Mouse (Mus musculus): ENCODE measurements at regions not wholly inside any gene's neighbourhood (a gene's known extent, or its start where the extent isn't known, plus 50 kb on each side); places are given as distances from the start of the nearest gene placed in this dataset.

DNA sequence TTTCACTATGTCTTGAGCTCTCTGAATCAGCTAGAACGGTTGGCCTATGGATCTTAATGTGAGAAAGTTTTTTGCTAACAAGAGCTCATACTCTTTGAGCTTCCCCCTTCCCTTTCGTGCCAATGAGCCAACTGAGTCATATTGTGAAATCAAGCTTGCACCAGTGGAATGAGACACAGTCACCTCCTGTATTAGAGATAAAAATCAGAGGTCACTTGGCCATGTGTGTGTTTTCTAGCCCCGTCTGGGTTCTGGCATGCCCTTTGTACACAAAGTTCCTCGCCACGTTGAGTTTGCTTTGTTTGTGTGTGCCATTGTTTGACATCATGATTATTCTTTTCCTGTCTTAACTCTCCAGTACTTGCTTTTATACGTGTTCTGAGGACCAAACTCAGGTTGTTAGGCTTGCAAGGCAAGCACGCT lies 114.1 kb upstream of the Tbl1xr1 start:
- no peak for DNase-seq (ENCODE audit: low read depth)

DNA sequence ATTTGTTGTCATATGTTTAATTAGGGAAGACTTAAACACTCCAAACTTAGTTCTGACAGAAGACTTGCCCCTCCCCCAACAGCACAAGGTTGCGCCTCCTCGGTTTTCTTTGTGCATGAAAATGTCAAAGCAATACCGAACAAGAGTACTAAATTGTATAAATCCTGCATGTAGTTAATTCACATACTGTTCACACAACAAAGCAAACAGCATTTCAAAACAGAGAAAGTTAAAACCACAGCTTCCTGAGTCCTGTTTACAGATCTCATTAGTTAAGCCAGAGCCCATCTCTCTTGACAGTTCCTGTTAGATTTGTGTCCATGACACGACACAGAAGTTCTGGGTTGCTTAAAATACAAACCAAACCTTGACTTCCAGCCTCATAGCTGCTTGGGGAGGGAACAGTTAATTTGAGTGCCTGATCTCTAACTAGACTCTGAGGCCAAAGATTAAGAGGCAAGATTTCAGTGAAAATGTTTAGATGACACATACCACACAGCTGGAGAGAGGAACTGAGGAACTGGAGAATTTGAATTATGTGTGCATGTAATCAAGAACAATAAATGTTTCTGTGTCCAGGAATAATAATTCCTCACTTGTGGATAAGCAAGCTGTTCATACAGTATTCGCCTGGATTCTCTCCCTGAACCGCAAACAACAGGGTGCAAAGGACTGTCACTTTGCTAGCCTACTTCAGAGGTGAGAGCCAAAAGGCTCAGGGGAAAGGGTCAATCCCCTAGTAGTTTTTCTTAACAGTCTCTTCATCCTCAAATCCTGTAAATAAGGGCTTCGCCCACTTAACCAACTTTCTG lies 113.3 kb upstream of the Tbl1xr1 start:
- no peak for DNase-seq (ENCODE audit: low read depth)

- DNase-seq (ENCODE audit: low read depth), result no peak
Observed at GRCm38 (mm10) chr3:21963733-21964351, 112.6 kb upstream of the Tbl1xr1 start.

GRCm38 (mm10) chr3:21964438-21964837 lies 112.0 kb upstream of the Tbl1xr1 start:
- no peak for DNase-seq (ENCODE audit: low read depth)

- no peak for DNase-seq (ENCODE audit: low read depth)
Observed at GRCm38 (mm10) chr3:21965556-21965955, 110.9 kb upstream of the Tbl1xr1 start.

DNA sequence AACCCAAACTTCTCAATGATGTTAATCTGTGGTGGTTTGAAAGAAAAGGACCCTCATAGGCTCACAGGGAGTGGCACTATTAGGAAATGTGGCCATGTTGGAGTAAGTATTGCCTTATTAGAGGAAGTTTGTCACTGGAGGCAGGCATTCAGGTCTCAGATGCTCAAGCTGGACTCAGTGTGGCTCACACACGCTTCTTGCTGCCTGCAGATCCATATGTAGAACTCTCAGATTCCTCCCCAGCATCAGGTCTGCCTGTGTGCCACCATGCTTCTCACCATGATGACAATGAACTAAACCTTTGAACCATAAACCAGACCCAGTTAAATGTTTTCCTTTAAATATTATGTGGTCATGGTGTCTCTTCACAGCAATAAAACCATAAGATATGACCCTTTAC lies 104.7 kb upstream of the Tbl1xr1 start:
- no peak for DNase-seq (ENCODE audit: low read depth)

- no peak for DNase-seq (ENCODE audit: low read depth)
Observed at GRCm38 (mm10) chr3:21973153-21973552, 103.3 kb upstream of the Tbl1xr1 start.

DNA sequence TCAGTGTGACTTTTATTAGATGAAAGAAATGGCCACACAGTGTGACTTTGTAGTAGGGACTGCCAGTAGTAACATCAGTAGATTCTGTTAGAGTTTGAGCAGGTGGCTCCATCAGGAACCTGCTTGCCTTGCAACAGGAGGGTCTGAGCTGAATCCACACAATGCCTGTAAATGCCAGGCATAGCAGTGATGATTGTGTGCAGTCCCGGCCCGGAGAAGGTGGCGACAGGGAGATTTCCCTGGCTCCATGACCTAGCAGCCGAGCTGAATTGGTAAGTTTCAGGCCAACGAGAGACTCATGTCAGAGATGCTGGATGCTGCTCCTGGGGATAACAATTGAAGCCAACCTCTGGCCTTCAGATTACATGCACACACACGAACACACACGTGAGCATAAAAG lies 102.8 kb upstream of the Tbl1xr1 start:
- DNase-seq (ENCODE audit: low read depth), result no peak

GRCm38 (mm10) chr3:21974766-21975165 lies 101.7 kb upstream of the Tbl1xr1 start:
- no peak for DNase-seq (ENCODE audit: low read depth)

DNA sequence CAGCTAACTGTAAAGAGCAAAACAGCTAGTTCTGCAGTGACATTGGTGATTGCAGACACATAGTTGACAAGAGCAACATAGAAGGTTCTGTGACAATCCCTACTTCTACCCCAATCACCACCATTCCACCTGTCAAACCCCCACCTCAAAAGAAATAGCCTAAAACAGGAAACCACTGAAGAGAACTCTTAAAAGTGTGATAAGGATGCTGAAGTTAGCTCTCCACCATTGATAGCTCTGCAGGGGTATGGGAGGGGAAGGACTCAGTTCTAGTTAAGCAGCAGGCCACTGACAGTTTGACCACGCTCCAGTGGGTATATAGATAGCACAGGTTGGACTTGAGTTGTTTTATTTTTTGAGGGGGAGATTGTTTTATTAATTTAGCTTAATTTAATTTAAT lies 98.7 kb upstream of the Tbl1xr1 start:
- no peak for DNase-seq (ENCODE audit: low read depth)

DNA sequence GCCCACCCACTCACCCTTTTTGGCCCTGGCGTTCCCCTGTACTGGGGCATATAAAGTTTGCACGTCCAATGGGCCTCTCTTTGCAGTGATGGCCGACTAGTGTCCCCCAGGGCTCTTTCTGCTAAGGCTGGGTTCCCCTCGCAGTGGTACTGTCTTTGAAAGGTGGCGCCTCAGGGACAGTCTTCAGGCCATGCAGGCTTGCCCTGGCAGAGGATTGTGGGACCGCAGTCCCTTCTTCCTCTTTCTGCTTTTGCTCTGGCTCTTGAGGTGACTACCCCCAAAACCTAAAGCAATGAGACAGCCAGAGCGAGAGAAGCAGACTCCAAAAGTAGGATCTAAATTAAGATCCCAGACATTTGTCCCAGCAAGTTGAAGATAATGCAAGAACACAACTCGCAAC lies 93.5 kb upstream of the Tbl1xr1 start:
- no peak for DNase-seq (ENCODE audit: low read depth)

GRCm38 (mm10) chr3:21983993-21984725 lies 92.3 kb upstream of the Tbl1xr1 start:
- DNase-seq (ENCODE audit: low read depth), result no peak

DNA sequence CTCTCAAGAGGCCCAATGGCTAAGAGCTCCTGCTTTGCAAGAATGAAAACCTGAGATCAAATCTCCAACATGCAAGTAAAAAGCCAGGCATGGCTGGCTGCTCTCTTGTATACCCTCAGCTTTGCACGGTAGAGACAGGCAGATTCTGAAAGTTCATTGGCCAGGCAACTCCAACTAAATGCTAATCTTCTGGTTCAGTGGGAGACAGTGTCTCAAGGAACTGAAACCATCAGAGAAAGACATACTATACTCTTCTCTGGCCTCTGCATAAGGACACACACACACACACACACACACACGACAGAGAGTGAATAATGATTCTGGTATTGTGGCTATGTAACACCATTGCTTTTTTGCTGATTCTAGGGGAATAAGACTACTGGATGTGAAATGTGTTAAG lies 91.6 kb upstream of the Tbl1xr1 start:
- no peak for DNase-seq (ENCODE audit: low read depth)

- DNase-seq (ENCODE audit: low read depth), result no peak
Observed at GRCm38 (mm10) chr3:21986164-21986892, 90.1 kb upstream of the Tbl1xr1 start.

DNA sequence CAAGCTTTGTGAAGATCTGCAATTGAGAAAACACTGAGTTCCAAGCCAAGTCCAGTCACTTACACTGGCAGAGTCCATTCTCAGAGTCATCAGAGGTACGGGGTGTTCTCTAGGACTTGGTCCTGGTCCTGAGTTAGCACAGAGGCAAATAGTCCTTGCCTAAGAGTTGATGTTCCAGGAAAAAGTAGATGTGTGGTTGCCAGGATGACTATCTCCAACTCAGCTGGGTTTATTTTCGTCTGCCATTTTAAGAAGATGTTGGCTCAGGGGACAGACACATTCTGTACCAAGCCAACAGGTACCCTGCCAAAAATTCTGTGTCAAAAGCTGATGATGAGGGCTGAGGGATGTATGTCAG lies 89.6 kb upstream of the Tbl1xr1 start:
- DNase-seq (ENCODE audit: low read depth), result no peak

DNA sequence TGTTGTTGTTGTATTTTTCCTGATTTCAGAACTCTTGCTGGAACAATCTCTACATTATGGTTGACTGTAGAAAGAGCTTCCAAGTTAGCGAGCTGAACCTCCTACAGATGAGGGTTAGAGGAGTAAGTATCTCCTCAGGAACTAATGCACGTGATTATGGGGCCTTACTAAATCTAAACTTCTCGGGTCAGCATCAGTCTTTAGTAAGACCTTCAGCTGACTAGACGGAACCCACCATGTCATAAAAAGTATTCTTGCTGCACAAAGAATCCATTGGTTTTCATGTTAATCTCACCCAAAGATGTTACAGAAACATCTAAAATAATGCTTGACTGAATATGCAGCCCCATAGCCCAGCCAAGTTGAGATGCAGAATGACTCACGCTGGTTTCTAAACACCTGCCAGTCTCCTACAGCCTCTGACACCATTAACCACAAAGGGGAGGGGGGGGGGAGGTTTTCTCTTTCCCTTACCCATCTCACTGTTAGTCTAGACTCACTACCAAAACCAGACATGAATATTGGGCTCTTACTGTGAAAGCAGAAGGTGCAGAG lies 88.9 kb upstream of the Tbl1xr1 start:
- peak; percentile 73 for DNase-seq (ENCODE audit: low read depth)

- DNase-seq (ENCODE audit: low read depth), result peak; percentile 65
Observed at GRCm38 (mm10) chr3:21988010-21988531, 88.4 kb upstream of the Tbl1xr1 start.

DNA sequence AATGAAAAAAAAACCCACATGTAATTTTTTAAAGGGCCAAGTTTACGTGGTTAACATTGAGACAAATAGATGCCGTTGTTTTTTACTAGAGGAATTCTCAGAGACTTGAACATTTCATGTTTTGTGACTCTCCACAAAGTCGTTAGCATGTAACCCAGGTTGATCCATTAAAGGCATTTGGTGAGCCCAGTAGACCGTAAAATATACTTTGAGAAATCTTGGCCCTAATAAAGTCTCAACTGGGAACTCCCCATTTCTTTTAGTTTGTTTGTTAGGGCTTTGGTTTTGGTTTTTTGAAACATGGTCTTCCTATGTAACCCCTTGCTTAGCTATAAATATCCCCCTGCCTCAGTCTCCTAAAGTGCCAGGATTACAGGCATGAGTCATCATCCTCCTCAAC lies 85.9 kb upstream of the Tbl1xr1 start:
- DNase-seq (ENCODE audit: low read depth), result no peak

- peak; percentile 47 for DNase-seq (ENCODE audit: low read depth)
Observed at GRCm38 (mm10) chr3:21991681-21992152, 84.7 kb upstream of the Tbl1xr1 start.

- no peak for DNase-seq (ENCODE audit: low read depth)
Observed at GRCm38 (mm10) chr3:21992203-21992602, 84.2 kb upstream of the Tbl1xr1 start.

GRCm38 (mm10) chr3:21993961-21994360 lies 82.5 kb upstream of the Tbl1xr1 start:
- no peak for DNase-seq (ENCODE audit: low read depth)

Measured in c-Kit-positive CD71-negative TER-119-negative erythroid progenitor cells, embryonic 14.5 days (primary cell).